Mouse (Mus musculus) liver, embryonic 11.5 days (tissue): ENCODE results near the gene Slc6a3. TPM values are rescaled to one million over a fixed set of nuclear protein-coding genes. Genes with fewer than 3 reads are reported as not detected.
A peak's percentile ranks its signal among the peaks of the same experiment; 100 is the strongest.

ENCODE experiments used
- ATAC-seq: fragments of 200-750 bp; cut with Nextera tagmentation; replicated peaks from 2 replicates; pipeline ENCODE4 v1.8.0; 2017; ENCODE audit warnings: moderate number of reproducible peaks, mild to moderate bottlenecking, moderate TSS enrichment, moderate library complexity; ENCODE audit not compliant: low FRiP score
- DNase-seq: peaks from one replicate; pipeline ENCODE4 v3.0.0-alpha.2; 2017; ENCODE audit warnings: low spot score
- H3K27ac ChIP-seq: fragments of 300-500 bp; sonication (generic); 2 replicates; pipeline ENCODE4 v1.5.1; 2014; ENCODE audit warnings: mild to moderate bottlenecking, low read depth, low read length, control low read depth
- H3K27me3 ChIP-seq: fragments of 300-500 bp; sonication (generic); replicated peaks from 2 replicates; pipeline ENCODE4 v1.6.1; 2014; ENCODE audit warnings: low read length, mixed read lengths; ENCODE audit not compliant: control insufficient read depth, insufficient read depth
- H3K36me3 ChIP-seq: fragments of 300-500 bp; sonication (generic); 2 replicates; pipeline ENCODE4 v1.6.1; 2014; ENCODE audit warnings: mild to moderate bottlenecking, low read length, moderate library complexity, mixed read lengths; ENCODE audit not compliant: control insufficient read depth, insufficient read depth
- H3K4me1 ChIP-seq: fragments of 300-500 bp; sonication (generic); replicated peaks from 2 replicates; pipeline ENCODE4 v1.6.1; 2014; ENCODE audit warnings: low read length, mixed read lengths; ENCODE audit not compliant: control insufficient read depth, insufficient read depth
- H3K4me2 ChIP-seq: fragments of 300-500 bp; sonication (generic); 2 replicates; pipeline ENCODE4 v1.6.1; 2014; ENCODE audit warnings: mild to moderate bottlenecking, control low read depth, moderate library complexity
- H3K4me3 ChIP-seq: fragments of 300-500 bp; sonication (generic); 2 replicates; pipeline ENCODE4 v1.5.1; 2014; ENCODE audit warnings: low read depth, low read length, control low read depth
- H3K9ac ChIP-seq: fragments of 300-500 bp; sonication (generic); 2 replicates; pipeline ENCODE4 v1.6.1; 2014; ENCODE audit warnings: low read depth, low read length, control low read depth
- H3K9me3 ChIP-seq: fragments of 300-500 bp; sonication (generic); 2 replicates; pipeline ENCODE4 v1.6.1; 2016; ENCODE audit warnings: low read length, inconsistent platforms, mixed read lengths; ENCODE audit not compliant: control insufficient read depth
- WGBS: fragments of 180-500 bp; shearing (Covaris S2); extraction: QIAGEN DNeasy Blood & Tissue Kit; methylation state at CpG from one replicate; pipeline ENCODE4 v1.1.7; 2014; 5-methylcytosine and 5-hydroxymethylcytosine counted together
- polyA plus RNA-seq: library from polyadenylated mRNA; unstranded; fragments of >200 nt; fragmentation: Nextera tagmentation; extraction: Ambion mirVana; gene quantifications from 2 replicates; pipeline ENCODE4 v1.2.1, GENCODE M21; 2014

The Slc6a3 gene
- polyA plus RNA-seq, 1 experiment from 2014 or later, result 0.70 TPM

- Histone ChIP-seq H3K27me3 (no peaks in the 10 kb centered on the region), H3K27ac (no peak overlapping the region), H3K36me3 (peaks cover 44% of the 10 kb centered on the region), H3K9me3 (no peaks in the 10 kb centered on the region), H3K4me3 (no peak overlapping the region), H3K9ac (no peak overlapping the region), H3K4me2 (no peak overlapping the region), H3K4me1 (peaks cover 33% of the 10 kb centered on the region)
- 54% methylated on average over 2 of the region's 2 CpGs for WGBS
- DNase-seq (no peak), ATAC-seq (no peak)
Measured at GRCm38 (mm10) chr13:73502719-73503118, 33.8 kb upstream of the Slc6a3 start.

DNA sequence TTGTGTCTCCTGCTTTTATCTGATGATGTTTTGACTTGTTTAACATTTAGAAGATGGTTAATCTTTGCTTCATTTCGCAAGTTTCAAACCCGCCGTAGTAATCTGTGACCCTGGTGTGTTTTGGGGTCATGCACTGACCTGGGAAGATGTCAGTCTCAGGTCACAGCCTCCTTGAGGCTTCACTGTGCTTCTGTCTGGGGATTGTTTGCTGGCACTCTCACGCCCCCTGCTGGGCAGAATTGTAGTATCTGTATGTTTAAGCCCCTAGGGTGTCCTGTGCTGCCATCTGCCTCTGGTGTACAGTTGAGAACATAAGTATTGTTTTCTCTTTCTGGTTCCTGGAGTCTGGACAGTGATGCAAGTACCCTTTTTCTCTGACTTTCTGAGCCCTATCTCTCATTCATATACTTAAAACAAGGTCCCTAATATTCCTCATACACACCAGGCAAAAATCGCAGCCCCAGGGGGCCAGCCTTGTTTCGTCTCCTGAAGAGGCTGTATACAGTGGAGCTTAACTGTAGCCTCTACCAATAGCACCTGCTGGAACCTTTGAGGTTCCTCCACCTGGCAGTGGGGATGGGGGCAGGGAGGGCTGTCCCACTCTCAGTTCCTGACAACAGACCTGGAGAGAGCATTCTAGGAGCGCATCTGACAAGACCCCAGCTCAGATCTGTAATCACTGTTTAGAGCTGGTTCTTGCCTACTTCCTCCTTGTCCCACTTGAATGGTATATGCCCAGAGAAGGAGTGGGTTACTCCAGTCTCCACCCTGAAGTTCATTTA lies 30.7 kb upstream of the Slc6a3 start:
- Histone ChIP-seq H3K4me1 (peaks cover 6% of the 10 kb centered on the region), H3K27ac (no peak overlapping the region), H3K9ac (no peak overlapping the region), H3K27me3 (no peaks in the 10 kb centered on the region), H3K4me3 (no peak overlapping the region), H3K9me3 (no peaks in the 10 kb centered on the region), H3K36me3 (peaks cover 38% of the 10 kb centered on the region), H3K4me2 (no peak overlapping the region)
- WGBS, result 70% methylated on average over 7 of the region's 7 CpGs
- ATAC-seq, result peak; percentile 64
- DNase-seq, result peak; percentile 65

DNA sequence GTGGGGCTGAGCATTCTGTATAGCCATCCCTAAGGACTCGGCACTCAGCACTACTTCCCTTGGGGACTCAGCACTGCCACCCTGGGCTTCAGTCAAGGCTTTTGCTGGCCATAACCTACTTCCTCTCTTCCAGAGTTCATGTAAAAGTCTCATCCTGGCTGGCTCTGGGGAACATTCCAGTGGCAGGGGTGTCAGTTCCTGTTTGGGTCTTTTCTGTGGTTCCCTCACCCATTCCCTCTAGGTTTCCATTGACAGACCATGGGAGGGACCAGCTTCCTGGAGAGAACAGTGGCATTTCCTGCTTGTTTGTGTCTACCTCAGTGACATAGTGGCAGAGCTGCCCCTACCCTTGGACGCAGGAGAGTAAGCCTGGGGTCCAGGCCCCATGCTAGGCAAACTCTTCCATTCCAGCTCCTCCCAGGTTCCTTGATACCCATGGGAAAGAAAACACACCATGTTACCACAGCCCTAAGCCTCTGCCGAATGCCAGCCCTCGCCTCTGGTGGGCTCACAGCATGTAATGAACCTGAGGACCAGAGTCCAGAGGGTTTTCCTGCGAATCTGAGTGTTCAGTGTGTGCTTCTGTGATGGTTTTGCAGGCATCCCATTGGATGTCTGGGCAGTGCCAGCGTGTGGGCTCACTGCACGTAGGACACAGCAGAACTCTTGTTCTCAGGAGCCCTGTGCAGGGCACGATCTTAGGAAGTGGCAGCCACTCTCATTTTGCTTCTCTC lies 27.6 kb upstream of the Slc6a3 start:
- Histone ChIP-seq H3K4me1 (no peaks in the 10 kb centered on the region), H3K9ac (no peak overlapping the region), H3K4me2 (no peak overlapping the region), H3K27ac (no peak overlapping the region), H3K9me3 (no peaks in the 10 kb centered on the region), H3K27me3 (no peaks in the 10 kb centered on the region), H3K36me3 (peaks cover 44% of the 10 kb centered on the region), H3K4me3 (no peak overlapping the region)
- ATAC-seq (no peak), DNase-seq (no peak)
- WGBS, result 92% methylated on average over 8 of the region's 8 CpGs

DNA sequence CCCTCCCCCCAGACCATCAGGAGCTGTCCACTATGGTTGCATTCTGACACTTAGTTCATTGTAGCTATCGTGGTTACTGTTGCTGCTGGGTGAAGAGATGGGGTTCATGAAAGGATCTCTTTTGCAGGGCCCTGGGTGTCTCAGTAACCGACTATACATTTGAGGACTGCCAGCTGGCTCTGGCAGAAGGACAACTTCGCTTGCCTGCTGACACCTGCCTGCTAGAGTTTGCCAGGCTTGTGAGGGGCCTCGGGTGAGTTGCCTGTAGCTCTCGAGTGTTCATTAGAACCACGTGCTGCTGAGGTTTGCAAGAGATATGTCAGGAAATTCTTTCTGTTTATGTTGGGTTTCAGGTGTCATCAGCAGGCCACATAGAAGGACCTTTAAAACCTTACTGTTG lies 26.7 kb upstream of the Slc6a3 start:
- Histone ChIP-seq H3K9ac (no peak overlapping the region), H3K27ac (no peak overlapping the region), H3K4me3 (no peak overlapping the region), H3K36me3 (peaks cover 46% of the 10 kb centered on the region), H3K9me3 (no peaks in the 10 kb centered on the region), H3K4me1 (no peaks in the 10 kb centered on the region), H3K27me3 (no peaks in the 10 kb centered on the region), H3K4me2 (no peak overlapping the region)
- WGBS, result 88% methylated on average over 6 of the region's 6 CpGs
- peak; percentile 29 for DNase-seq
- no peak for ATAC-seq

GRCm38 (mm10) chr13:73512776-73513673 lies 23.5 kb upstream of the Slc6a3 start:
- peaks cover 46% of the 10 kb centered on the region for H3K36me3 ChIP-seq

GRCm38 (mm10) chr13:73516886-73517285 lies 19.7 kb upstream of the Slc6a3 start:
- Histone ChIP-seq H3K4me3 (no peak overlapping the region), H3K9me3 (no peaks in the 10 kb centered on the region), H3K27ac (no peak overlapping the region), H3K27me3 (no peaks in the 10 kb centered on the region), H3K4me2 (no peak overlapping the region), H3K4me1 (no peaks in the 10 kb centered on the region), H3K9ac (no peak overlapping the region), H3K36me3 (peaks cover 25% of the 10 kb centered on the region)
- DNase-seq, result peak; percentile 32
- ATAC-seq, result no peak
- WGBS, result 80% methylated on average over 4 of the region's 4 CpGs

More at GRCm38 (mm10) chr13:73512776-73513673, 23.5 kb upstream of the Slc6a3 start:
- 62% methylated on average over 13 of the region's 13 CpGs for WGBS
- Histone ChIP-seq H3K27ac (no peak overlapping the region), H3K4me1 (no peaks in the 10 kb centered on the region), H3K4me3 (no peak overlapping the region), H3K9ac (no peak overlapping the region), H3K27me3 (no peaks in the 10 kb centered on the region), H3K4me2 (no peak overlapping the region), H3K9me3 (no peaks in the 10 kb centered on the region)
- ATAC-seq (peak; percentile 30; the same call in 1 of the 2 replicates), DNase-seq (peak; percentile 68)

DNA sequence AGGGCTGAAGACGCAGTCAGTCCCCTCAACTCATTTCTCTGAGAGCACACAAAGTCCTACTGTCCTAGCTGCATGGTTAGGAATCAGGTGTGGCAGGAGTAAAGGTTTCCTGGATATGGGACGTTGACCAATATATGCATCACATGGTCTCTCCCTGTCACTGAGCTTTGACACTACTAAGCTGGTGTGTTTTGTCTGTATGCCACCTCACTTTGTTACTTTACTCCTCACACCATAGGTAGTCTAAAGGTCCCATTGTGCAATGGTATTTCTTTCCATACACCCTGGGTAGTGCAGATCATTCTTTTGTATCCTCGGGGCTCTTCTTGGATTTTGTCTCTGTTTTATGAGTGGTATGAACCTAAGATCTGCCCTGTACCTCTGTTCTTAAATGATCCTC lies 2.8 kb upstream of the Slc6a3 start:
- no peak for DNase-seq
- Histone ChIP-seq H3K27me3 (peaks cover 32% of the 10 kb centered on the region), H3K9ac (no peak overlapping the region), H3K36me3 (no peaks in the 10 kb centered on the region), H3K4me3 (no peak overlapping the region), H3K4me1 (peaks cover 8% of the 10 kb centered on the region), H3K9me3 (no peaks in the 10 kb centered on the region), H3K27ac (no peak overlapping the region), H3K4me2 (no peak overlapping the region)
- 84% methylated on average over 3 of the region's 3 CpGs for WGBS
- ATAC-seq, result no peak

- Histone ChIP-seq H3K9ac (0 out of 2 replicates have a peak overlapping the region, but pooled peaks have one; percentile 1), H3K27ac (no peak overlapping the region), H3K36me3 (no peaks in the 10 kb centered on the region), H3K27me3 (peaks cover 36% of the 10 kb centered on the region), H3K4me3 (no peak overlapping the region), H3K4me2 (peak overlapping the region; percentile 88), H3K4me1 (peaks cover 8% of the 10 kb centered on the region), H3K9me3 (no peaks in the 10 kb centered on the region)
- DNase-seq (no peak), ATAC-seq (peak; percentile 26)
- 35% methylated on average over 3 of the region's 3 CpGs for WGBS
Measured at GRCm38 (mm10) chr13:73535287-73535686, 1.3 kb upstream of the Slc6a3 start.
